Mouse (Mus musculus): Measurements from ENCODE around the gene Ube2s.

DNA sequence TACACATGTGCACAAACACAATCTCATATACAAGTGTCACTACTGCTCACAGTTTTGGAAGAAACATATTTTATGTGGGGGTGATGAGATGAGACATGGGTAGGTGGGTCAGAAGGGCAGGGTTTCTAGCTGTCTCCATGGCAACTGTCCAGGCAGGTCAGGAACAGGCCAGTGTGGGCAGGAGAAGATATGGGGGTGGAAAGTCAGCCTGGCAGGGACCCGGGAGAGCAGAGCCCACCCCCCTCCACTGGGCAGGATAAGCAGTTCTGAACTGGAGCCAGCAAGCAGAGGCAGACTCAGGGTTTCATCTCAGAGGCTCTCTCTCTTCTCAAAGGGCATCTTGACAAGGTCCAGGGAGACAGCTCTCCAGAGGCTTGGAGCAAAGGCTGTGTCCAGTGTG, 25.2 kb upstream of the Ube2s start:
- no peak for TF ChIP-seq POLR2A (IDR thresholded peaks at IDR 0.05; ENCODE audit: borderline replicate concordance, extremely low read depth, insufficient read depth, insufficient read length, poor library complexity, severe bottlenecking)
- TF ChIP-seq CTCF (IDR thresholded peaks at IDR 0.05; ENCODE audit: borderline replicate concordance, extremely low read depth, insufficient read depth, insufficient read length) = no peak

All from brain, embryonic 14.5 days (tissue).